Mouse (Mus musculus) erythroblast, embryonic 14.5 days (primary cell): ENCODE results near the gene Dpep3. TPM values are rescaled to one million over a fixed set of nuclear protein-coding genes. Genes with fewer than 3 reads are reported as not detected.

Source experiments
- H3K27me3 ChIP-seq: 2 replicates; pipeline ENCODE4 v1.6.1; 2012; ENCODE audit warnings: inconsistent platforms; ENCODE audit not compliant: control insufficient read depth
- H3K36me3 ChIP-seq: 2 replicates; pipeline ENCODE4 v1.6.1; 2012; ENCODE audit warnings: mild to moderate bottlenecking, inconsistent platforms; ENCODE audit not compliant: control insufficient read depth
- H3K4me1 ChIP-seq: 2 replicates; pipeline ENCODE4 v1.6.1; 2012; ENCODE audit warnings: inconsistent platforms; ENCODE audit not compliant: control insufficient read depth
- H3K4me3 ChIP-seq: replicated peaks from 2 replicates; pipeline ENCODE3; 2012; ENCODE audit warnings: moderate library complexity, mild to moderate bottlenecking, inconsistent platforms
- H3K9me3 ChIP-seq: 2 replicates; pipeline ENCODE4 v1.6.1; 2012; ENCODE audit warnings: low read length, inconsistent platforms, mixed read lengths; ENCODE audit not compliant: control insufficient read depth
- GATA1 ChIP-seq: IDR thresholded peaks from 2 replicates; pipeline ENCODE4 v1.6.1; 2012; ENCODE audit warnings: low read length, inconsistent platforms, mixed read lengths
- TAL1 ChIP-seq: IDR thresholded peaks from 3 replicates; pipeline ENCODE4 v1.6.1; 2012; ENCODE audit warnings: low read length, inconsistent platforms, mixed read lengths
- polyA plus RNA-seq: library from polyadenylated mRNA; stranded (reverse); fragments of >175 nt; gene quantifications from 2 replicates; pipeline ENCODE4 v1.2.3, GENCODE M21; 2012

Gene Dpep3
- polyA plus RNA-seq, 1 experiment, result not detected

GRCm38 (mm10) chr8:105965266-105965904 lies 13.8 kb downstream of the Dpep3 start:
- Histone ChIP-seq H3K4me3 (peak overlapping the region; percentile 88), H3K36me3 (peaks cover 16% of the 10 kb centered on the region), H3K27me3 (no peaks in the 10 kb centered on the region), H3K9me3 (no peaks in the 10 kb centered on the region), H3K4me1 (peaks cover 77% of the 10 kb centered on the region)
- TF ChIP-seq TAL1 (no peak), GATA1 (no peak)

DNA sequence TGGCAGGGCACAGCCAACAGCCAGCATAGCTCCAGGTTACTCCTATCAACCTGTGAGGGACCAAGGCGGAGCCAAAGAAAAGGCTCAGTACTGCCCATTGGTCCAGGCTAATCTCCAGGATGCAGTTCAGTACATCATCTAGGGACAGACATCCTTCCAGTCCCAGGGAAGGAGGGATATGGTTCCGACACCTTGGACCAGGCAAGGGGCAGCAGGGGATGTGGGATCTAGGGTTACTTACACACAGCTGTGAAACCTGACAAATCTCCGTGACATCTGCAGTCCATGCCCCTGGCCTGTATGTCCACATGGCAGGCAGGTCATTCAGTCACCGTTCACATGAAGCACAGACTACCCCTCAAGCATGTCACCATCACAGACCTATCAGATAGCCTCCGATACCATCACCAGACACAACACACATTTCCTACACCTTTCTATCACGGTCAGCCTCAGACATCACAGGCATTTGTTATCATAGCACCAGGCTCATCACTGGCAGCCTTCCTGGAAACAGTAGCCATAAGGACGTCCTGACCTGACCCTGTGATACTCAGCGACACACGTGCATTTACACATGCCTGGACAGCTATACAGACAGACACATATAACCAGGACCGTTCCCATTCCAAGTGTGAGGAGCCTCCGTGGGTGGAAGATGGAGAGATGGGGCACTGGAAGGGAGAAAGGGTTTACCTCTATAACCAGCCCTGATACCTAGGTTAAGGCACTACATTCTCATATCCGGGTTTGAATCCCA lies 14.5 kb downstream of the Dpep3 start:
- no peaks in the 10 kb centered on the region for H3K9me3 ChIP-seq
- peak overlapping the region; percentile 88 for H3K4me3 ChIP-seq
- peaks cover 23% of the 10 kb centered on the region for H3K36me3 ChIP-seq
- H3K27me3 ChIP-seq, result no peaks in the 10 kb centered on the region
- TF ChIP-seq GATA1 (no peak), TAL1 (no peak)
- peaks cover 80% of the 10 kb centered on the region for H3K4me1 ChIP-seq

DNA sequence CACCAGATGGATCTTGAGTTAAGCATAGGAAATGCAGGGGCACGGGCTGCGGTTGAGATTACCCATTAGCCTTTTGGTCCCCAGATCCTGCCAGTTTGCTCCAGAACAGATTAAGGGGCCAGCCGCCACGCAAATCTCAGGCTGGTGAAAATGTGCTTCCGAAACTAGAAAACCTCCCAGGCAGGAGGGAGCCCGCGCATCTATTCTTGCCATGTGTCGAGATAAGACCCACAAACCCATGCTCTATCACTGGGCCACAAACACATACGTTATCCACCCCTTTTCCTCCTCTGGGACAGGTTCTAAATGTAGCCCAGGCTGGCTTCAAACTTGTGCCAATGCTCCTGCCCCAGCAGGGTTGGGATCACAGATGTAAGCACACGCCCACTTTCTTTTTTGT lies 17.7 kb downstream of the Dpep3 start:
- Histone ChIP-seq H3K9me3 (no peaks in the 10 kb centered on the region), H3K36me3 (peaks cover 52% of the 10 kb centered on the region), H3K4me1 (peaks cover 64% of the 10 kb centered on the region), H3K27me3 (no peaks in the 10 kb centered on the region), H3K4me3 (peak overlapping the region; percentile 42)
- no peak for TF ChIP-seq TAL1
- TF ChIP-seq GATA1, result no peak

DNA sequence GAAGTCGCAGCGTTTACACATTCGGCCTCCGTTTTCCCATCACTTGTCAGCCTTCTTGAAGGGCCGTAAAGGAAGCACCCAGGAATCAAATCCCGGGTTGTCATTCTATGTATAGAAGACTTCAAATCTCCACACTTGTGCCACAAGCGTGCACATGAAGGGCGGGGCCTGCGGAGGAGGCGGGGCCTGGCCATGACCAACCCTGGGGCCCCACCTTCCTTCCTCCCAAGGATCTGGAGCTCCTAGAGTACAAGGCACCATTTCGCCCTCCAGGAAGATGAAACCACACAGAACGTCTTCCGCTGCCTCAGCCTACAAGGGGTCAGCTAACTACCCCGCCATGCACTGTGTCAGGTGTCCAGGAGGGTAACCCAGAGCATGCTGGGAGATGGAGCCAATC lies 18.1 kb downstream of the Dpep3 start:
- H3K4me3 ChIP-seq, result peak overlapping the region; percentile 42
- H3K27me3 ChIP-seq, result no peaks in the 10 kb centered on the region
- peaks cover 56% of the 10 kb centered on the region for H3K36me3 ChIP-seq
- H3K4me1 ChIP-seq, result peaks cover 59% of the 10 kb centered on the region
- H3K9me3 ChIP-seq, result no peaks in the 10 kb centered on the region
- TF ChIP-seq GATA1, result no peak
- TF ChIP-seq TAL1, result no peak

DNA sequence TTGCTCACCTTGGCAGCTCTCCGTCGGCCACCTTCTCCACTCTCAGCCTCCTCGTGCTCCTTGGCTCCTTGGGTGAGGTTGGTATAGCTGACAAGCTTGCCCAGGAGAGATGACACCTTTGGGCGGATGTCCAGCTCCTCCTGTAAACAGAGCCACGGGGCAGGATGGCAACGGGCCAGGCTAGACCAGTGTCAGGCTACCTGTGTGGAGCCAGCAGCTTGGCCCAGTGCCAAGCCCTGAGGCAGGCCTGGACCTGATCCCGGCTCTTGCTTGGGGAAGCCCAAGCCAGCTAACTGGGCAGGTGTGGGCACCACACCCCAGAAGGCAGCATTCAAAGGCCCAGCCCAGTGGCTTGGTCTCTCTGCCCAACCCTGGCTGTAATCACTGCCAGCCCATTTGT lies 19.9 kb downstream of the Dpep3 start:
- Histone ChIP-seq H3K4me1 (peaks cover 42% of the 10 kb centered on the region), H3K4me3 (no peak overlapping the region), H3K9me3 (no peaks in the 10 kb centered on the region), H3K27me3 (no peaks in the 10 kb centered on the region), H3K36me3 (peaks cover 67% of the 10 kb centered on the region)
- TF ChIP-seq TAL1 (no peak), GATA1 (no peak)

GRCm38 (mm10) chr8:105957813-105958212 lies 21.4 kb downstream of the Dpep3 start:
- Histone ChIP-seq H3K4me3 (no peak overlapping the region), H3K36me3 (peaks cover 72% of the 10 kb centered on the region), H3K27me3 (no peaks in the 10 kb centered on the region), H3K9me3 (no peaks in the 10 kb centered on the region), H3K4me1 (peaks cover 27% of the 10 kb centered on the region)
- TF ChIP-seq TAL1, result no peak
- no peak for TF ChIP-seq GATA1

DNA sequence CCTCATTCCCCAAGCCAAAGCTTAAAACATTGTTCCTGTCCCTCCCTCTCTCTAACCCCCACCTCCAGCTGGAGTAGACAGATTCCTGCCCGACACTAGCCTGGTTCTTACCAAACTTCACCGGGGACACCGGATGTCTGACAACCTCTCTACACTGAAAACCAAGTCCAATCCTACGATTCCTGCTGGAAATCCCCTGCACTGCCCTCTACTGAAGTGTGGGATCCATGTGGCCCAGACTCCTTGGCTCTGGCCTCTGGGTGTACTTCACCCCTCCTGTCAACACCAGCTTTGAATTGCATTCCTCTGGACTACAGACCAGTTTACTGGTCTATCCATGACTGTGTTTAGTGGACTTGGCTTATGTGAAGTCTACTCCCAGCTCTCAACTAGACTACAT lies 22.7 kb downstream of the Dpep3 start:
- peaks cover 83% of the 10 kb centered on the region for H3K36me3 ChIP-seq
- no peak for TF ChIP-seq GATA1
- TF ChIP-seq TAL1, result no peak
- H3K27me3 ChIP-seq, result no peaks in the 10 kb centered on the region
- H3K9me3 ChIP-seq, result no peaks in the 10 kb centered on the region
- no peak overlapping the region for H3K4me3 ChIP-seq
- H3K4me1 ChIP-seq, result peaks cover 15% of the 10 kb centered on the region

DNA sequence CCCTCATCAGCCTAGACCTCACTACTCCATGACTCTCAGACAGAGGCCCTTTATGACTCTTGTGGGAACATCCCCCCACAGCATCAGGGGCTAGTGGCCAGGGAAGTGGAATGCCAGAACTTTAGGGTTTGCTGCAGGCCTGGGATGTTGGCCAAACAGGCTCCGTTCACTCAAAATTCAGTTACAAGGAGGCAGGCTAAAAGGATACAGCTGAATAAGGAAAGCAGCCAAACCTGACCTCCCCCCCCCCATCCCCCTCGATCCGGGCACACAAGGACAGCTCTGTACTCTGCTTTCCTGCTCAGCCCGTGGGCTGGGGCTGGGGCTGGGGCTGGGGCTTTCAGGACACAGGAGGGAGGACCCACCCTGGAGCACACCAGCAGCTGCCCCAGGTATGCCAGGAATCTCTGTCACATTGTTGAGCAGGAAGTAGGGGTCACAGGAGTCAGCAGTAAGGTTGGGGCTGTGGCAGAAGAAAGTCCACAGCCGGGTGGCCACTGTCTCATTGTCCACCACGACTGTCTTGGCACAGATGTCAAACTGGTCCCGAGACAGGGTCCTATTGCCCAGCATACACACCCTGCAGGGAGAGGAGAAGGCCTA lies 28.1 kb downstream of the Dpep3 start:
- Histone ChIP-seq H3K4me1 (no peaks in the 10 kb centered on the region; the same call in 1 of the 2 replicates), H3K4me3 (no peak overlapping the region), H3K36me3 (peaks cover 94% of the 10 kb centered on the region), H3K9me3 (no peaks in the 10 kb centered on the region), H3K27me3 (no peaks in the 10 kb centered on the region)
- TF ChIP-seq GATA1 (no peak), TAL1 (no peak)

- TF ChIP-seq TAL1, result no peak
- TF ChIP-seq GATA1, result no peak
Measured at GRCm38 (mm10) chr8:105949350-105949749, 29.9 kb downstream of the Dpep3 start.

More at GRCm38 (mm10) chr8:105949350-105949749, 29.9 kb downstream of the Dpep3 start:
- H3K36me3 ChIP-seq, result peaks cover 97% of the 10 kb centered on the region
- H3K27me3 ChIP-seq, result no peaks in the 10 kb centered on the region
- H3K9me3 ChIP-seq, result no peaks in the 10 kb centered on the region
- no peak overlapping the region for H3K4me3 ChIP-seq
- no peaks in the 10 kb centered on the region; the same call in 1 of the 2 replicates for H3K4me1 ChIP-seq
